Mouse (Mus musculus) liver, embryonic 11.5 days (tissue): ENCODE data around the gene Nbea. TPM values are rescaled to one million over a fixed set of nuclear protein-coding genes. Genes with fewer than 3 reads are reported as not detected.

ENCODE experiments used
- ATAC-seq: fragments of 200-750 bp; cut with Nextera tagmentation; replicated peaks from 2 replicates; pipeline ENCODE4 v1.8.0; 2017; ENCODE audit warnings: moderate number of reproducible peaks, mild to moderate bottlenecking, moderate TSS enrichment, moderate library complexity; ENCODE audit not compliant: low FRiP score
- DNase-seq: peaks from one replicate; pipeline ENCODE4 v3.0.0-alpha.2; 2017; ENCODE audit warnings: low spot score
- H3K27ac ChIP-seq: fragments of 300-500 bp; sonication (generic); 2 replicates; pipeline ENCODE4 v1.5.1; 2014; ENCODE audit warnings: mild to moderate bottlenecking, low read depth, low read length, control low read depth
- H3K27me3 ChIP-seq: fragments of 300-500 bp; sonication (generic); replicated peaks from 2 replicates; pipeline ENCODE4 v1.6.1; 2014; ENCODE audit warnings: low read length, mixed read lengths; ENCODE audit not compliant: control insufficient read depth, insufficient read depth
- H3K36me3 ChIP-seq: fragments of 300-500 bp; sonication (generic); 2 replicates; pipeline ENCODE4 v1.6.1; 2014; ENCODE audit warnings: mild to moderate bottlenecking, low read length, moderate library complexity, mixed read lengths; ENCODE audit not compliant: control insufficient read depth, insufficient read depth
- H3K4me1 ChIP-seq: fragments of 300-500 bp; sonication (generic); replicated peaks from 2 replicates; pipeline ENCODE4 v1.6.1; 2014; ENCODE audit warnings: low read length, mixed read lengths; ENCODE audit not compliant: control insufficient read depth, insufficient read depth
- H3K4me2 ChIP-seq: fragments of 300-500 bp; sonication (generic); 2 replicates; pipeline ENCODE4 v1.6.1; 2014; ENCODE audit warnings: mild to moderate bottlenecking, control low read depth, moderate library complexity
- H3K4me3 ChIP-seq: fragments of 300-500 bp; sonication (generic); 2 replicates; pipeline ENCODE4 v1.5.1; 2014; ENCODE audit warnings: low read depth, low read length, control low read depth
- H3K9ac ChIP-seq: fragments of 300-500 bp; sonication (generic); 2 replicates; pipeline ENCODE4 v1.6.1; 2014; ENCODE audit warnings: low read depth, low read length, control low read depth
- H3K9me3 ChIP-seq: fragments of 300-500 bp; sonication (generic); 2 replicates; pipeline ENCODE4 v1.6.1; 2016; ENCODE audit warnings: low read length, inconsistent platforms, mixed read lengths; ENCODE audit not compliant: control insufficient read depth
- WGBS: fragments of 180-500 bp; shearing (Covaris S2); extraction: QIAGEN DNeasy Blood & Tissue Kit; methylation state at CpG from one replicate; pipeline ENCODE4 v1.1.7; 2014; 5-methylcytosine and 5-hydroxymethylcytosine counted together
- polyA plus RNA-seq: library from polyadenylated mRNA; unstranded; fragments of >200 nt; fragmentation: Nextera tagmentation; extraction: Ambion mirVana; gene quantifications from 2 replicates; pipeline ENCODE4 v1.2.1, GENCODE M21; 2014

Gene Nbea
- polyA plus RNA-seq, 1 experiment from 2014 or later, result 5.0 TPM

DNA sequence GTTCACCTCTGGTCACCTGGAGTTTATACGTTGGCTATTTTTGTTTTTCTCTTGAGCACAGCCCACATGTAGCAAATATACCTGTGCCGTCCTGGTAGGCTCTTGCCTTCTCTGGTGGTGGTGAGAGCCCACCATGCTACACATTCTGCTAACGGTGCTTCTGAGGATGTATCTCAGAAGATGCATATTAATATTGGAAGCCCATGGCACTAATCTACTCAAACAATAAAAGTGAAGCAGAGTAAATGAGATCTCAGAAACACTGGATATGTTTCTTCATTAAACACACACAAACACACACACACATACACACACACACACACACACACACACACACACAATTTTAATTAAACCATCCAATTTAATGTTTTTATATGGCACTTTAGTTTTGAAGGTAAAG is 469.6 kb downstream of the Nbea start:
- no peaks in the 10 kb centered on the region for H3K9me3 ChIP-seq
- no peaks in the 10 kb centered on the region for H3K4me1 ChIP-seq
- no peak overlapping the region for H3K4me3 ChIP-seq
- H3K36me3 ChIP-seq, result no peaks in the 10 kb centered on the region
- no peak overlapping the region for H3K4me2 ChIP-seq
- DNase-seq (no peak), ATAC-seq (no peak)
- H3K27me3 ChIP-seq, result no peaks in the 10 kb centered on the region
- WGBS, result 87% methylated on average over 3 of the region's 3 CpGs
- no peak overlapping the region for H3K9ac ChIP-seq
- no peak overlapping the region for H3K27ac ChIP-seq

DNA sequence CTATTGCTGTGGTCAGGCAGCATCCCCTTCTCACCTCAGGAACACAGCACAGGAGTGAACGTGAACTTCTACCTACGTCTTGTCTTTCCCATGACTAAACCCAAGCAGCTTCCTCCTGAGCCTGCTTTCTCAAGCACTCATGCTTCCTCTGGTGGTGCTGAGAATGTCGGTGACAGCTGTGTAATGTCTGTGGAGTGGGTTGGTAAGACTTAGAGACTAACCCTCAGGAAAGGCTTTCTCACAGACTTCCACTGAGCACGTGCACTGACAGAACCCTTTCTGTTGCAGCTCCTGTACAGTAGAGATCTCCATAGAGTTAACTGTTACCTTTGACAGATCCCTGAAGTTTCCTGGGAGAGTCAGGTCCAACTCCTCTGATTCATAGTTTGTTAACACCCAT is 473.2 kb downstream of the Nbea start:
- H3K4me1 ChIP-seq, result no peaks in the 10 kb centered on the region
- no peak overlapping the region for H3K4me3 ChIP-seq
- DNase-seq (no peak), ATAC-seq (no peak)
- H3K27ac ChIP-seq, result no peak overlapping the region
- H3K27me3 ChIP-seq, result no peaks in the 10 kb centered on the region
- no peaks in the 10 kb centered on the region for H3K36me3 ChIP-seq
- 82% methylated on average over 4 of the region's 4 CpGs for WGBS
- H3K9me3 ChIP-seq, result no peaks in the 10 kb centered on the region
- H3K9ac ChIP-seq, result no peak overlapping the region
- no peak overlapping the region for H3K4me2 ChIP-seq

DNA sequence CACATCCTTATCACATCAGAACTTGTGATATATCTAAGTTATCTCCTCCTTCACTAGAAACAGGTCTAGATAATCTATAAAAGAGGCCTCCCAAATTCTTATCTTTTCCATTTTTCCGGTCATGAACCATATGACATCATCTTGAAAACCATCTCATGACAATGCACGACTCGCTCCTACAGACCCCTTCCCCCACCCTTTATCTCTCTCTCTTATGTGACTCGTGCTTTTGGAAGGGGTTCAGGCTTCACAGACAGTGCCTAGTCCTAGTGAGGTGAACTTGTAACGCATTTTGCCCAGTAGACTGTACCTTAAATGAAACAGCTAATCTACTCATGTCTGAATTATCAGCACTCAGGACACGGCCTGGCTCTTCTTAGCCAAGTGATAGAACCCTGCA is 481.9 kb downstream of the Nbea start:
- Histone ChIP-seq H3K4me1 (no peaks in the 10 kb centered on the region), H3K4me2 (no peak overlapping the region), H3K9me3 (no peaks in the 10 kb centered on the region), H3K36me3 (no peaks in the 10 kb centered on the region), H3K4me3 (no peak overlapping the region), H3K27ac (no peak overlapping the region), H3K27me3 (no peaks in the 10 kb centered on the region), H3K9ac (no peak overlapping the region)
- DNase-seq, result no peak
- WGBS, result 52% methylated on average over 6 of the region's 6 CpGs
- ATAC-seq, result no peak

DNA sequence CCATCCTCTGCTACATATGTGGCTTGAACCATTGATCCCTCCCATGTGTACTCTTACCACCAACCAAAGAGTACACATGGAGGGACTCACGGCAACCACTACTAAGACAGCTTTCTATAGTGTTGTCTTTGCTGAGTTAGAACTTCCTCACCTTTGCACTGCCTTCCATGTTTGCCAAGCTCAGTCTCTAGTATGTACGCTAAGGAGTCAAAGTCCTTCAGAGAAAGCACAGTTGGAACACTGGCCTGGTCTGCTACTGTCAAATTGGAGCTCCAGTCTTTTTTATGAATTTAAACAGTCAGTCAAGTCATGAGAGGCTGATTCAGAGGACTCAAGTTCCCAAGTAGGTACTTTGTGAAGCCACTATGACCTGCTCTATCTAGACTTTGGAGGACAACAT is 486.3 kb downstream of the Nbea start:
- no peak for DNase-seq
- WGBS, result 79% methylated on average over 2 of the region's 2 CpGs

DNA sequence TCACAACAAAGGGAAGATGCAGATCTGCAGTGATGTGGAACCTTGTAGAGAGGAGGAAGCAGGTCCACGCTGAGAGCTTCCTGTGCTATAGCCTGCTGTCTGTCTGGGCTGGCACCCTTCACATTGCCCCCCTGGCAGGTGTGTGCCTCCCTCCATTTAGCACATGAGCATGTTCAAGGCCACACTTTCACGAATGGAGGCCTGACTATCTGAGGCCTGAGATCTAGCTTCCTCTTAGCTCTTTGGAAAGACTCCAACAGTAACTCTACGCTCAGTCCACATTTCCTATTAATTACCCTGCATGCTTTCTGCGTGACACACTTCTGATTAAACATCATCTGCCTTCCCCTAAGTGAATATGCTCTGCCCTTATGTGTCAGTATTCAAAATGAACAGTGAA is 490.4 kb downstream of the Nbea start:
- Histone ChIP-seq H3K9ac (no peak overlapping the region), H3K4me1 (no peaks in the 10 kb centered on the region), H3K27me3 (no peaks in the 10 kb centered on the region), H3K4me3 (no peak overlapping the region), H3K4me2 (no peak overlapping the region), H3K27ac (no peak overlapping the region), H3K36me3 (no peaks in the 10 kb centered on the region), H3K9me3 (no peaks in the 10 kb centered on the region)
- 52% methylated on average over 4 of the region's 4 CpGs for WGBS
- no peak for DNase-seq
- ATAC-seq, result no peak

More for the DNA sequence above, 486.3 kb downstream of the Nbea start:
- Histone ChIP-seq H3K9ac (no peak overlapping the region), H3K9me3 (no peaks in the 10 kb centered on the region), H3K4me3 (no peak overlapping the region), H3K4me1 (no peaks in the 10 kb centered on the region), H3K27ac (no peak overlapping the region), H3K27me3 (no peaks in the 10 kb centered on the region), H3K36me3 (no peaks in the 10 kb centered on the region), H3K4me2 (no peak overlapping the region)
- no peak for ATAC-seq

DNA sequence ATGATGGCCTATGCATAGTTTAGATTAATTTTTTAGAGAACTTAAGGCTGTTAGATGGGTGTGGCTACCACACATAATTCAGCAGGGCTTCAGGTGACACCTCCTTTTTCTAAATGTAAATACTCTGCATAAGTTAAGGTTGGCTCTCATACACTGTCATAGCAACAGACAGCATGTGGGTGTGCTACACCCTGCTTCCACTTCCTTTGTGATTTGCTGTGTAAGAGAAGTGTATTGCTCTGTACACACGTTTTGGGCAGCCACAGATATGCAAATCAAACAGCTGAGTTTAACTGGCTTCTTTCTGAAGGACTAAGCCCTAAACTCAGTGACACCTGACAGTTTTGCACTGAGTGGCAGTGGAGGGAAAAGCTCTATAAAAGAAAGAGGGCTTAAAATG is 495.4 kb downstream of the Nbea start:
- Histone ChIP-seq H3K27ac (no peak overlapping the region), H3K27me3 (no peaks in the 10 kb centered on the region), H3K9ac (no peak overlapping the region), H3K36me3 (no peaks in the 10 kb centered on the region), H3K4me3 (no peak overlapping the region), H3K4me1 (no peaks in the 10 kb centered on the region), H3K9me3 (no peaks in the 10 kb centered on the region), H3K4me2 (no peak overlapping the region)
- ATAC-seq (no peak), DNase-seq (no peak)
- WGBS, result 22% methylated on average over 1 of the region's 1 CpGs

DNA sequence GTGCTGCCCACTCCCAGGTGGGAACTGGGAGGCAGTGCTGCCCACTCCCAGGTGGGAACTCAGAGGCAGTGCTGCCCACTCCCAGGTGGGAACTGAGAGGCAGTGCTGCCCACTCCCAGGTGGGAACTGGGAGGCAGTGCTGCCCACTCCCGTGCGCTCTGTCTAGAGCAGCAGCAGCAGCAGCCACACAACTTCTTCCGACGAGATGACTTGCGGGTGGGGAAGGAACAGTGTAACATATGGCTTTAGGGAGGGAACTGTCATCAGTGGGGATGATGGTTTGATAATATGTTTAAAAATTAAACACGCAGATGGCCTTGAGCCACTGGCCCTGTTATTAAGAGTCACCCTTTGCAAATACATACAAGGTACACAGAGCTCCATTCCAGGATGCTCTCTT is 496.5 kb downstream of the Nbea start:
- Histone ChIP-seq H3K4me1 (no peaks in the 10 kb centered on the region), H3K9ac (no peak overlapping the region), H3K36me3 (no peaks in the 10 kb centered on the region), H3K27me3 (no peaks in the 10 kb centered on the region), H3K9me3 (no peaks in the 10 kb centered on the region), H3K4me2 (no peak overlapping the region), H3K27ac (no peak overlapping the region), H3K4me3 (no peak overlapping the region)
- WGBS, result 89% methylated on average over 6 of the region's 6 CpGs
- DNase-seq (no peak), ATAC-seq (no peak)

DNA sequence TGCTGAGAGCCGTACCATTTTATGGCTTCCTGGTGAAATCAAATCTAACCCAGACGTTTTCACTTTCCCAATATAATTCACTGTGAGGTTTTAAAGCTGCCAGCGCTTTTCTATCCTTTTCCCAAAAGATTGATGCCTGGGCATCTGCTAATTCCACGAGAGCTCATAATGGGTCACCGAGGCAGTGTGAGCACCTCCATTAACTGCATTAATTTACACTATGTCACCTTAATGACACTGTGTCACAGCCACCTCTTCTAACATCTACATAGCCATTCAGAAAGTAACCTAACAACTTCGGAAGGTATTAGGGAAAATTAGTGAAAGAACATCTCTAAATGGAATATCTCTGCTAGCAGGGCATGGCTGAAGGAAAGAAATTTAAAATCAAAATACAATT is 497.9 kb downstream of the Nbea start:
- H3K36me3 ChIP-seq, result no peaks in the 10 kb centered on the region
- ATAC-seq (no peak), DNase-seq (no peak)
- WGBS, result 69% methylated on average over 6 of the region's 6 CpGs
- H3K9ac ChIP-seq, result no peak overlapping the region
- H3K27me3 ChIP-seq, result no peaks in the 10 kb centered on the region
- H3K4me3 ChIP-seq, result no peak overlapping the region
- H3K9me3 ChIP-seq, result no peaks in the 10 kb centered on the region
- no peak overlapping the region for H3K27ac ChIP-seq
- no peak overlapping the region for H3K4me2 ChIP-seq
- H3K4me1 ChIP-seq, result no peaks in the 10 kb centered on the region

DNA sequence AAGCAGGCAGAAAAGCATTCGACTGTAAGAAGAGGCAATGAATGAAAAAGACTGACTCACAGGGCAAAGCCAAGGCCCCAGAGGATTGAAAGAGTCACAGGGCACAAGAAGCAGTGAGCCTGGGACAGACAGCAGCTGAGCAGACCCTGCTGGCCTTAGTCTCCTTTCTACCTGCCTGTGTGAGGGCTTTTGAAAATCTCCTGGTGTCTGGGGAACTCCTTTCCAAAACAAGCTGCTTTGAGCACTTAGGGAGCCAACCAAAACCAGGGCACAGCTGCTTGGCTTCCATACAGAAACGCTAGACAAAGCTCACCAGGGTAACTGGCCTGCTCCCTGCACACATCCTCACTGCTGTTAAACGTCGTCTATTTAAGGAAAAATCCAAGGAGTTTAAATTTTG is 498.6 kb downstream of the Nbea start:
- H3K27ac ChIP-seq, result no peak overlapping the region
- 71% methylated on average over 4 of the region's 4 CpGs for WGBS
- DNase-seq, result no peak
- H3K4me1 ChIP-seq, result no peaks in the 10 kb centered on the region
- no peak for ATAC-seq
- H3K9ac ChIP-seq, result no peak overlapping the region
- H3K36me3 ChIP-seq, result no peaks in the 10 kb centered on the region
- H3K27me3 ChIP-seq, result no peaks in the 10 kb centered on the region
- H3K9me3 ChIP-seq, result no peaks in the 10 kb centered on the region
- H3K4me3 ChIP-seq, result no peak overlapping the region
- no peak overlapping the region for H3K4me2 ChIP-seq
